ENCODE assay signal across 25 mouse cellular contexts in the genomic region with DNA sequence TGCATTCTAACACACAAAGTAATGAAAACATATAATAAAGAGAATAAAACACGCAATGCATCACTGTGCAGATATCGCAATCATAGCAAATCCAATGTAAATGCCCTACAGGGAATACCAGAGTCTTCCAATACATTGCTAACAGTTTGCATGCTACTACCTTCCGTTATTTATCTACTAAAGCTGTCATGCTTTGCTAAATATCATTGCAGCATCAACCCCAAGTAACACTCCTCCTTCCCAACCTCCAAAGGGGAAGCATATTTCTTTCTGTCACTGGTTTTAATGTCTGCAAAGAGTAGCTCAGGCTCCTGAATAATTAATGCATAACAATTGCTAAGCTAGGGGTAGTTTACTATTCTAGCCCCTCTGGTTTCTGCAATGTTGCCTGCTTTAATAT. TPM values are rescaled to one million over a fixed set of nuclear protein-coding genes. Genes with fewer than 3 reads are reported as not detected.
DNase-seq lines count a peak whose midpoint lies in the region; ATAC-seq lines count a peak whose summit lies in the region.
"Had no signal": no experiment of that assay in that cellular context is flagged by ENCODE, and none has a peak within 500 bp of the region (broad histone marks: within the 10 kb centered on the region; RNA-seq: fewer than 3 reads in every experiment).

No protein-coding gene starts in this region.

- WGBS in neural tube, embryonic 13.5 days: 47% methylated on average over 3 of the region's 3 CpGs
- 43% methylated on average over 3 of the region's 3 CpGs for WGBS in neural tube, embryonic 15.5 days

- H3K27ac ChIP-seq in neural tube, embryonic 13.5 days (replicated peaks): peak overlapping the region; percentile 71; the same call in 1 of the 2 replicates
- H3K27ac ChIP-seq in neural tube, embryonic 15.5 days (replicated peaks): 0 out of 2 replicates have a peak overlapping the region, but pooled peaks have one; percentile 60
- H3K27ac ChIP-seq: embryonic facial prominence, embryonic 10.5 days; embryonic facial prominence, embryonic 12.5 days; forebrain, embryonic 13.5 days; forebrain, embryonic 15.5 days had no signal

- no peak overlapping the region for H3K4me2 ChIP-seq in neural tube, embryonic 13.5 days
- no peak overlapping the region for H3K4me2 ChIP-seq in neural tube, embryonic 15.5 days
- H3K4me2 ChIP-seq: embryonic facial prominence, embryonic 12.5 days; forebrain, embryonic 13.5 days; forebrain, embryonic 15.5 days had no signal

- H3K36me3 ChIP-seq in neural tube, embryonic 13.5 days: no peaks in the 10 kb centered on the region
- no peaks in the 10 kb centered on the region for H3K36me3 ChIP-seq in neural tube, embryonic 15.5 days
- H3K36me3 ChIP-seq: embryonic facial prominence, embryonic 10.5 days; embryonic facial prominence, embryonic 12.5 days; forebrain, embryonic 15.5 days; G1E had no signal

- peak; percentile 4 for DNase-seq in heart, adult 11 months
- DNase-seq in heart, postnatal 14 days: no peak
- DNase-seq in left cerebral cortex, postnatal 36 days (ENCODE audit: low spot score in 2 of 2): no peak
- DNase-seq: adrenal gland, adult 8-10 months; adrenal gland, postnatal 14 days; adrenal gland, postnatal 36 days; B cell, adult 2 months; cerebellum, adult 11-12 months; cerebellum, adult 2 months; cerebellum, adult 9-10 months; cerebellum, postnatal 10 days; cerebellum, postnatal 25 days had no signal

- no peaks in the 10 kb centered on the region for H3K27me3 ChIP-seq in neural tube, embryonic 13.5 days
- H3K27me3 ChIP-seq in neural tube, embryonic 15.5 days (replicated peaks): no peaks in the 10 kb centered on the region
- H3K27me3 ChIP-seq: CH12.LX; embryonic facial prominence, embryonic 12.5 days; forebrain, embryonic 13.5 days; forebrain, embryonic 15.5 days had no signal

- peak; percentile 80 for ATAC-seq in neural tube, embryonic 13.5 days (ENCODE audit: low read depth)
- peak; percentile 81 for ATAC-seq in neural tube, embryonic 15.5 days (ENCODE audit: low FRiP score)
- ATAC-seq: activated CD4-positive, CD25-positive, alpha-beta regulatory T cell, adult 4 months; CD4-positive, CD25-positive, alpha-beta regulatory T cell, adult 4 months; forebrain, embryonic 13.5 days; forebrain, embryonic 15.5 days; Patski had no signal

- no peak overlapping the region for H3K9ac ChIP-seq in neural tube, embryonic 13.5 days
- no peak overlapping the region for H3K9ac ChIP-seq in neural tube, embryonic 15.5 days (replicated peaks)
- H3K9ac ChIP-seq: embryonic facial prominence, embryonic 12.5 days; forebrain, embryonic 13.5 days; forebrain, embryonic 15.5 days had no signal

- intact Hi-C loops in heart, postnatal 14 days (cut with DNase I): no loop called here
- intact Hi-C loops in left cerebral cortex, postnatal 36 days (cut with DNase I): no loop called here

- H3K4me3 ChIP-seq in neural tube, embryonic 13.5 days: no peak overlapping the region
- no peak overlapping the region for H3K4me3 ChIP-seq in neural tube, embryonic 15.5 days (replicated peaks)
- H3K4me3 ChIP-seq: embryonic facial prominence, embryonic 10.5 days; embryonic facial prominence, embryonic 12.5 days; forebrain, embryonic 13.5 days; forebrain, embryonic 15.5 days had no signal

- H3K9me3 ChIP-seq in neural tube, embryonic 13.5 days: no peaks in the 10 kb centered on the region
- H3K9me3 ChIP-seq in neural tube, embryonic 15.5 days (replicated peaks): no peaks in the 10 kb centered on the region
- H3K9me3 ChIP-seq: embryonic facial prominence, embryonic 10.5 days; embryonic facial prominence, embryonic 12.5 days; forebrain, embryonic 13.5 days; forebrain, embryonic 15.5 days had no signal

- H3K4me1 ChIP-seq in neural tube, embryonic 13.5 days (replicated peaks): peaks cover 20% of the 10 kb centered on the region
- H3K4me1 ChIP-seq in neural tube, embryonic 15.5 days: peaks cover 5% of the 10 kb centered on the region; the same call in 1 of the 2 replicates
- H3K4me1 ChIP-seq: embryonic facial prominence, embryonic 10.5 days; embryonic facial prominence, embryonic 12.5 days; forebrain, embryonic 13.5 days; forebrain, embryonic 15.5 days had no signal

RNA-seq across cellular contexts. Expression of gene Fam216b, which starts 40.5 kb away (rescaled TPM):
- total RNA-seq in heart, postnatal 14 days (2021): under 1 TPM in 1 of 2 experiments, not detected in 1; 0.67 TPM
- 0.18 TPM in 1 of 2 replicates, not detected in the other for polyA plus RNA-seq in neural tube, embryonic 13.5 days (2015; fragmentation: Nextera tagmentation; extraction: Ambion mirVana)
- polyA plus RNA-seq in neural tube, embryonic 15.5 days (2015; fragmentation: Nextera tagmentation; extraction: Ambion mirVana): 1.1 and 1.2 TPM in 2 replicates
- under 1 TPM in 1 of 2 experiments, not detected in 1; 0.39 TPM for total RNA-seq in left cerebral cortex, postnatal 36 days (2021)
- total RNA-seq: adrenal gland, adult 18-20 months; adrenal gland, adult 8-10 months; adrenal gland, postnatal 14 days; adrenal gland, postnatal 36 days; CH12.LX had no signal
- polyA plus RNA-seq: activated CD4-positive, CD25-positive, alpha-beta regulatory T cell, adult 4 months; CD4-positive, CD25-positive, alpha-beta regulatory T cell, adult 4 months; embryonic facial prominence, embryonic 10.5 days; embryonic facial prominence, embryonic 12.5 days; forebrain, embryonic 11.5 days; forebrain, embryonic 13.5 days; G1E; Patski had no signal
